Mouse (Mus musculus) B cell, adult 62 days (primary cell): ENCODE data around the gene Ube2r2. TPM values are rescaled to one million over a fixed set of nuclear protein-coding genes. Genes with fewer than 3 reads are reported as not detected.

Source experiments
- total RNA-seq: library from RNA; stranded (reverse); gene quantifications from 4 replicates; pipeline ENCODE4 v1.2.4, GENCODE M21; 2023

Gene Ube2r2
- 77.3 to 95.7 TPM (median 92.0 TPM) in 4 replicates for total RNA-seq

GRCm38 (mm10) chr4:41135711-41136453 lies at the start of gene Ube2r2:
Gene Ube2r2, plus strand, starts transcription at chr4:41135743.

GRCm38 (mm10) chr4:41097871-41098576 lies 37.5 kb upstream of the Ube2r2 start, which contains the start of gene Aqp3:
Gene Aqp3, minus strand, starts transcription at chr4:41098183.

GRCm38 (mm10) chr4:41124180-41124951 lies 11.2 kb upstream of the Ube2r2 start, which contains the start of gene Nol6:
Gene Nol6, minus strand, starts transcription at chr4:41124455.

Other genes starting within 250 kb of the Ube2r2 start
- gene Spink4, start 215.7 kb upstream of the Ube2r2 start, total RNA-seq, result not detected in 4 replicates
- gene Bag1, start 187.4 kb upstream of the Ube2r2 start, total RNA-seq, result 66.0 to 76.4 TPM (median 72.0 TPM) in 4 replicates
- gene Chmp5, start 187.3 kb upstream of the Ube2r2 start, total RNA-seq, result 37.5 to 40.9 TPM (median 38.4 TPM) in 4 replicates
- 87.1 to 97.3 TPM (median 95.8 TPM) in 4 replicates for gene Nfx1, start 164.8 kb upstream of the Ube2r2 start, total RNA-seq
- not detected in 4 replicates for gene Aqp7, start 87.6 kb upstream of the Ube2r2 start, total RNA-seq
- 0.41 to 1.8 TPM (median 1.6 TPM) in 3 of 4 replicates, not detected in the other for gene Aqp3, start 37.6 kb upstream of the Ube2r2 start, total RNA-seq
- gene Nol6, start 11.3 kb upstream of the Ube2r2 start, total RNA-seq, result 60.6 to 66.7 TPM (median 63.1 TPM) in 4 replicates
- 57.5 to 67.9 TPM (median 66.7 TPM) in 4 replicates for gene Ubap2, start 139.4 kb downstream of the Ube2r2 start, total RNA-seq
- 37.5 to 42.2 TPM (median 39.2 TPM) in 4 replicates for gene Dcaf12, start 179.1 kb downstream of the Ube2r2 start, total RNA-seq
- 46.5 to 52.3 TPM (median 48.7 TPM) in 4 replicates for gene Ubap1, start 213.3 kb downstream of the Ube2r2 start, total RNA-seq